ENCODE assay signal across 20 mouse cellular contexts in the genomic region with DNA sequence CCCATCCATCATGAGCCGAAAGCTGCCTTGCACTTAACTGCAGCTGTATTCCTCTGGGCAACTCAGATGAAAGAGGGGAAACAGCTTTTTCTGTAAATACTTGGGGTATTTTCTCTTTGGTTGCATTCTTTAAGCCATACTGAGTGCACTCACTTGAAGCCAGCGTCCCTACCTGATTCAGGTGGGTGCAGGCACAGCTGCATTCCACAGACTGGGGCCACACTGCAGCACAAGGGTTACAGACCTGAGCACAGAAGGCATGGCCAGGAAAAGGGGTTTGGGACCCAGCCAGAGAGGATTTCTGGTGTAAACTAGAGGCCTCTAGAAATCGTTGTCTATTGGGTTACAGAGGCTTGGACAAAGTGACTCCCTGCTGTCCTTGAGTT. TPM values are rescaled to one million over a fixed set of nuclear protein-coding genes. Genes with fewer than 3 reads are reported as not detected.
DNase-seq lines count a peak whose midpoint lies in the region; ATAC-seq and TF ChIP-seq lines count a peak whose summit lies in the region.
"Had no signal": no experiment of that assay in that cellular context is flagged by ENCODE, and none has a peak within 500 bp of the region (broad histone marks: within the 10 kb centered on the region; RNA-seq: fewer than 3 reads in every experiment).

No protein-coding gene starts in this region.

- H3K36me3 ChIP-seq in forebrain, embryonic 12.5 days (replicated peaks) = peaks cover 16% of the 10 kb centered on the region; the same call in 1 of the 2 replicates
- no peaks in the 10 kb centered on the region for H3K36me3 ChIP-seq in forebrain, postnatal 0 days (ENCODE audit: insufficient read depth)
- H3K36me3 ChIP-seq in lung, embryonic 14.5 days (ENCODE audit: insufficient read depth) = no peaks in the 10 kb centered on the region
- 0 out of 2 replicates have a peak, but pooled peaks cover 2% of the 10 kb centered on the region for H3K36me3 ChIP-seq in forebrain, embryonic 16.5 days (ENCODE audit: control insufficient read depth, insufficient read depth)
- H3K36me3 ChIP-seq: liver, embryonic 15.5 days; midbrain, embryonic 15.5 days had no signal

- H3K27ac ChIP-seq in forebrain, embryonic 12.5 days = 0 out of 2 replicates have a peak overlapping the region, but pooled peaks have one; percentile 13
- no peak overlapping the region for H3K27ac ChIP-seq in forebrain, postnatal 0 days (ENCODE audit: low read depth, low read length)
- H3K27ac ChIP-seq in lung, embryonic 14.5 days (ENCODE audit: low read depth) = no peak overlapping the region
- peak overlapping the region; percentile 37; the same call in 1 of the 2 replicates for H3K27ac ChIP-seq in forebrain, embryonic 16.5 days (ENCODE audit: low read length)
- H3K27ac ChIP-seq: liver, embryonic 15.5 days; midbrain, embryonic 15.5 days had no signal

- no peaks in the 10 kb centered on the region for H3K27me3 ChIP-seq in forebrain, embryonic 12.5 days
- no peaks in the 10 kb centered on the region for H3K27me3 ChIP-seq in forebrain, postnatal 0 days (ENCODE audit: insufficient read depth, low read length)
- no peaks in the 10 kb centered on the region for H3K27me3 ChIP-seq in lung, embryonic 14.5 days (ENCODE audit: insufficient read depth, low read length)
- no peaks in the 10 kb centered on the region for H3K27me3 ChIP-seq in Patski
- H3K27me3 ChIP-seq in forebrain, embryonic 16.5 days (replicated peaks; ENCODE audit: control insufficient read depth, insufficient read depth, low read length) = no peaks in the 10 kb centered on the region
- H3K27me3 ChIP-seq: liver, embryonic 15.5 days; midbrain, embryonic 15.5 days had no signal

- no peak for ATAC-seq in forebrain, embryonic 12.5 days (ENCODE audit: low FRiP score)
- no peak for ATAC-seq in forebrain, postnatal 0 days
- peak; percentile 28; the same call in 1 of the 2 replicates for ATAC-seq in lung, embryonic 14.5 days (ENCODE audit: insufficient read depth)
- ATAC-seq in Patski = peak; percentile 11
- peak; percentile 14; the same call in 1 of the 2 replicates for ATAC-seq in forebrain, embryonic 16.5 days
- ATAC-seq: midbrain, embryonic 15.5 days had no signal

- H3K4me3 ChIP-seq in forebrain, embryonic 12.5 days (replicated peaks) = no peak overlapping the region
- H3K4me3 ChIP-seq in forebrain, postnatal 0 days (ENCODE audit: low read depth, low read length) = no peak overlapping the region
- no peak overlapping the region for H3K4me3 ChIP-seq in lung, embryonic 14.5 days (ENCODE audit: low read depth, low read length)
- H3K4me3 ChIP-seq in forebrain, embryonic 16.5 days (replicated peaks; ENCODE audit: low read length) = no peak overlapping the region
- H3K4me3 ChIP-seq: liver, embryonic 15.5 days; midbrain, embryonic 15.5 days had no signal

- H3K4me1 ChIP-seq in forebrain, embryonic 12.5 days = no peaks in the 10 kb centered on the region
- H3K4me1 ChIP-seq in forebrain, postnatal 0 days (ENCODE audit: insufficient read depth) = no peaks in the 10 kb centered on the region
- H3K4me1 ChIP-seq in lung, embryonic 14.5 days (ENCODE audit: insufficient read depth) = no peaks in the 10 kb centered on the region
- H3K4me1 ChIP-seq in forebrain, embryonic 16.5 days (replicated peaks; ENCODE audit: control insufficient read depth, insufficient read depth, low read length) = no peaks in the 10 kb centered on the region; the same call in none of the 2 replicates
- H3K4me1 ChIP-seq: liver, embryonic 15.5 days; midbrain, embryonic 15.5 days had no signal

- CTCF ChIA-PET in Patski (lab: Charles Lee) = interaction anchor here (1.1 to 1.2 kb wide), 2 partner anchors 13 to 86 kb away, joined by 3 read pairs; no protein-coding TSS in a partner anchor

- in situ Hi-C loops in Patski (cut with MboI; ENCODE audit: low pct_unique_long_range_greater_than_20kb) = no loop called here

- WGBS in forebrain, embryonic 12.5 days = 54% methylated on average over 3 of the region's 3 CpGs
- WGBS in forebrain, postnatal 0 days = 53% methylated on average over 3 of the region's 3 CpGs
- 15% methylated on average over 3 of the region's 3 CpGs for WGBS in lung, embryonic 14.5 days
- WGBS in forebrain, embryonic 16.5 days = 44% methylated on average over 3 of the region's 3 CpGs

- no peak for TF ChIP-seq CTCF in forebrain, postnatal 0 days (IDR thresholded peaks at IDR 0.05; ENCODE audit: low read depth)
- no peak for TF ChIP-seq CTCF in lung, embryonic 14.5 days (IDR thresholded peaks at IDR 0.05; ENCODE audit: low read depth)
- no peak for TF ChIP-seq CTCF in Patski (IDR thresholded peaks at IDR 0.05)

- no peak overlapping the region for H3K4me2 ChIP-seq in forebrain, embryonic 12.5 days
- H3K4me2 ChIP-seq in forebrain, postnatal 0 days (ENCODE audit: low read depth) = no peak overlapping the region
- no peak overlapping the region for H3K4me2 ChIP-seq in lung, embryonic 14.5 days
- H3K4me2 ChIP-seq in forebrain, embryonic 16.5 days (ENCODE audit: low read length) = no peak overlapping the region
- H3K4me2 ChIP-seq: heart, embryonic 11.5 days; liver, embryonic 15.5 days; midbrain, embryonic 15.5 days had no signal

- H3K9ac ChIP-seq in forebrain, embryonic 12.5 days = no peak overlapping the region
- H3K9ac ChIP-seq in forebrain, postnatal 0 days = no peak overlapping the region
- H3K9ac ChIP-seq in lung, embryonic 14.5 days = no peak overlapping the region
- H3K9ac ChIP-seq in forebrain, embryonic 16.5 days (replicated peaks; ENCODE audit: low read depth, low read length) = no peak overlapping the region
- H3K9ac ChIP-seq: liver, embryonic 15.5 days; midbrain, embryonic 15.5 days had no signal

- DNase-seq in forebrain, postnatal 0 days = no peak
- peak; percentile 26 for DNase-seq in lung, embryonic 14.5 days
- no peak for DNase-seq in lung, adult 18-20 months
- DNase-seq in Patski (ENCODE audit: low read depth, low spot score) = no peak
- no peak for DNase-seq in layer of hippocampus, adult 9-11 months
- no peak for DNase-seq in spleen, postnatal 36 days (ENCODE audit: low spot score in 2 of 2)
- DNase-seq: embryo, embryonic 11 days; gastrocnemius, postnatal 36 days; heart, postnatal 14 days; left cerebral cortex, postnatal 4 days; thymus, postnatal 36 days had no signal

- POLR2A ChIA-PET in Patski (lab: Charles Lee) = interaction anchor here (0.6 to 0.9 kb wide), 2 partner anchors 11 to 25 kb away, joined by 3 read pairs; no protein-coding TSS in a partner anchor

- no peaks in the 10 kb centered on the region for H3K9me3 ChIP-seq in forebrain, embryonic 12.5 days
- no peaks in the 10 kb centered on the region for H3K9me3 ChIP-seq in forebrain, postnatal 0 days (ENCODE audit: low read length)
- no peaks in the 10 kb centered on the region for H3K9me3 ChIP-seq in lung, embryonic 14.5 days (ENCODE audit: low read depth, low read length)
- H3K9me3 ChIP-seq in forebrain, embryonic 16.5 days (ENCODE audit: control insufficient read depth, low read length) = no peaks in the 10 kb centered on the region
- H3K9me3 ChIP-seq: liver, embryonic 15.5 days; midbrain, embryonic 15.5 days had no signal

RNA-seq across cellular contexts. Expression of gene Wnt7a, which starts 38.6 kb away (rescaled TPM):
- polyA plus RNA-seq in forebrain, embryonic 12.5 days (2016; fragmentation: Nextera tagmentation; extraction: Ambion mirVana) = 16.0 and 22.0 TPM in 2 replicates
- total RNA-seq in forebrain, postnatal 0 days (2014; rRNA removed) = 18.7 and 20.5 TPM in 2 replicates
- 13.6 and 14.1 TPM in 2 replicates for polyA plus RNA-seq in forebrain, postnatal 0 days (2015; fragmentation: Nextera tagmentation; extraction: Ambion mirVana)
- polyA plus RNA-seq in lung, embryonic 14.5 days (2014; fragmentation: Nextera tagmentation; extraction: Ambion mirVana) = 0.50 and 0.72 TPM in 2 replicates
- polyA plus RNA-seq in Patski (2021) = 10.4 TPM
- polyA plus RNA-seq in forebrain, embryonic 16.5 days (2015; fragmentation: Nextera tagmentation; extraction: Ambion mirVana) = 22.7 and 23.0 TPM in 2 replicates
- total RNA-seq: adrenal gland, adult 18-20 months; gastrocnemius, postnatal 36 days; megakaryocyte progenitor cell, adult 5-6 weeks; MEL had no signal
- polyA plus RNA-seq: large intestine, adult 2 months; liver, embryonic 15.5 days had no signal

Comparison
In these comparisons a context has a peak if more than half of its experiments do, and no peak if none do; other contexts are left out.
1. ATAC-seq: peak in lung, embryonic 14.5 days (single experiment), Patski (single experiment) and forebrain, embryonic 16.5 days (single experiment); none in forebrain, embryonic 12.5 days (single experiment) and forebrain, postnatal 0 days (single experiment).
2. H3K27ac ChIP-seq: peak in forebrain, embryonic 12.5 days (single experiment) and forebrain, embryonic 16.5 days (single experiment); none in forebrain, postnatal 0 days (single experiment) and lung, embryonic 14.5 days (single experiment).